Mouse (Mus musculus) G1E (cell line): Measurements from ENCODE around the gene Camta1. TPM values are rescaled to one million over a fixed set of nuclear protein-coding genes. Genes with fewer than 3 reads are reported as not detected.
A peak's percentile ranks its signal among the peaks of the same experiment; 100 is the strongest.

ENCODE experiments used
- ATAC-seq: 2 replicates; pipeline ENCODE4 v1.8.0; 2016; ENCODE audit warnings: mild to moderate bottlenecking; ENCODE audit not compliant: insufficient number of reproducible peaks, poor library complexity, low FRiP score, severe bottlenecking; ENCODE audit errors: extremely low read depth
- DNase-seq: peaks from one replicate; pipeline ENCODE4 v3.0.0; 2012; ENCODE audit warnings: low spot score
- H3K27me3 ChIP-seq: 2 replicates; pipeline ENCODE4 v1.6.1; 2012; ENCODE audit warnings: mild to moderate bottlenecking, low read length, inconsistent platforms; ENCODE audit not compliant: insufficient read depth
- H3K36me3 ChIP-seq: replicated peaks from 2 replicates; pipeline ENCODE3; 2012; ENCODE audit warnings: mild to moderate bottlenecking, inconsistent platforms
- H3K4me1 ChIP-seq: 2 replicates; pipeline ENCODE4 v1.6.1; 2012; ENCODE audit warnings: low read depth, low read length, inconsistent platforms, mixed read lengths; ENCODE audit not compliant: insufficient read depth
- H3K4me3 ChIP-seq: 2 replicates; pipeline ENCODE4 v1.5.1; 2012; ENCODE audit warnings: low read depth, mild to moderate bottlenecking, inconsistent platforms, low read length, moderate library complexity, mixed read lengths
- H3K9me3 ChIP-seq: replicated peaks from 2 replicates; pipeline ENCODE4 v1.6.1; 2012; ENCODE audit warnings: inconsistent platforms
- CTCF ChIP-seq: IDR thresholded peaks from 2 replicates; pipeline ENCODE4 v1.5.1; 2012; ENCODE audit warnings: low read depth, low read length, inconsistent platforms, mixed read lengths
- GATA1 ChIP-seq: IDR thresholded peaks from 2 replicates; pipeline ENCODE4 v1.6.1; 2012; ENCODE audit warnings: borderline replicate concordance, low read length, inconsistent platforms, mixed read lengths
- GATA2 ChIP-seq: IDR thresholded peaks from 2 replicates; pipeline ENCODE4 v1.6.1; 2012; ENCODE audit warnings: low read depth, low read length, inconsistent platforms, borderline replicate concordance
- POLR2AphosphoS5 ChIP-seq: IDR thresholded peaks from 2 replicates; pipeline ENCODE4 v1.6.1; 2012; ENCODE audit warnings: low read depth, low read length, inconsistent platforms; ENCODE audit not compliant: insufficient replicate concordance
- TAL1 ChIP-seq: conservative IDR thresholded peaks from 2 replicates; pipeline ENCODE4 v1.6.1; 2012; ENCODE audit warnings: low read depth, low read length, inconsistent platforms, mixed read lengths
- polyA plus RNA-seq: library from polyadenylated mRNA; stranded (reverse); fragments of >175 nt; gene quantifications from 2 replicates; pipeline ENCODE4 v1.2.3, GENCODE M21; 2012
- total RNA-seq, 2 experiments: library from RNA; stranded (forward) in 1 of 2; stranded (reverse) in 1 of 2; fragments of 200-1000 nt in 1 of 2; fragments of >200 nt in 1 of 2; fragmentation: Nextera tagmentation in 1 of 2; gene quantifications; 2 replicates each; pipeline ENCODE4 v1.2.3; 2014 to 2017

Gene Camta1
- total and polyA plus RNA-seq, 3 experiments, result 10.8 to 113 (median 25.7) TPM

DNA sequence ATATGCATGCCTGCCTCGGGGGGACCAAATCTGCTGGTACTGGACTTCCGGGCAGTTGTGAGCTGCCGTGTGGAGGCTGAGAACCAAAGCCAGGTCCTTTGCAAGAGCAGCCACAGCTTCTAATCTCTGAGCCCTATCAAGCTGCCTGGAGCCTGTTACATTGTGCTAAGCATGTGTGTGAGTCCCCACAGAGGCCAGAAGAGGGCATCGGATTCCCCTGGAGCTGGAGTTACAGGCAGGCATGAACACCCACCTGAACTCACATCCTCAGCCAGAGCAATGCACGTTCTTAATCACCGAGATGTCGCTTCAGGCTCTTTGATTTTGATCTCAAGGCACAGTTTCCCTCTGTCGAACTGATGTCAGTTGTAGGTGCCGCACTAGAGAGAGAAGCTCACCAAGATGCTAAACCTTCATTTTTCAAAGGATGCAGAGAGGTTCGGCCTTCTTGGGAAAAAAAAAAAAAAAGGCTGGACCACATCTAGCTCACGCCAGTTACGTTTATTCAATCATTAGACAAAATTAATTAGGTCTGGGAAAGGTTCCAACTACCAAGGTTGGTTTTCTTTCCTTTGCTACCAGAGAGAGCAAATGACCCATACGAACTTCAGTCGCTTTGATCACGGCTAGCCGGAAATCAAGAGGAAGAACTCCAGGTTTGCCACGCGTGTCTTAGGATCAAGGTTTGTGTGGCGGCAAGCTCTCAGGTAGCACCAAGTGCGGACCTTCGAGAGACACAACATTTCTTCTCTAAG lies 883.3 kb downstream of the Camta1 start:
- Histone ChIP-seq H3K4me1 (no peaks in the 10 kb centered on the region), H3K36me3 (no peaks in the 10 kb centered on the region), H3K4me3 (no peak overlapping the region), H3K9me3 (no peaks in the 10 kb centered on the region), H3K27me3 (no peaks in the 10 kb centered on the region)
- no peak for ATAC-seq
- no peak for DNase-seq
- no peak for TF ChIP-seq TAL1
- no peak for TF ChIP-seq CTCF
- TF ChIP-seq GATA1, result no peak
- TF ChIP-seq GATA2, result no peak
- no peak for TF ChIP-seq POLR2AphosphoS5

DNA sequence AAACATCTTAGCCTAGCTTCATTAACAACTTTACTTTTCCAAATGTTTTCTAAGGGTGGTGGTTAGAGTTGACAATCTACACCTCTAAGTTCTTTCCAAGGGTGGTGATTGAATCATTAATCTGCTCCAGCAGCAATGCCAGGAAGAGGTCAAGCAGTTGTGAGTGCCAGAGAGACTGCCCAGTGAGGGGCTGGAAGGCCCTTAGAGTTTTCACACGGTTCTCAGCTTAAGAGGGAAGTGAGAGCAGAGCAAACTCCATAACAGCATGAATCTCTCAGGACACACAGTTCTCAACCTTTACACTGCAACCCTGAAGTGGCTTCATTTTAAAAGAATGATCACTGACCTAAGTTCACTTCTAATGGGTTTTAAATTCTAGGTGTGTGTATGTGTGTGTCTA lies 886.5 kb downstream of the Camta1 start:
- TF ChIP-seq CTCF (no peak), GATA2 (no peak), GATA1 (no peak), POLR2AphosphoS5 (no peak), TAL1 (no peak)
- Histone ChIP-seq H3K4me3 (no peak overlapping the region), H3K27me3 (no peaks in the 10 kb centered on the region), H3K4me1 (no peaks in the 10 kb centered on the region), H3K36me3 (no peaks in the 10 kb centered on the region), H3K9me3 (no peaks in the 10 kb centered on the region)
- DNase-seq, result no peak
- no peak for ATAC-seq

DNA sequence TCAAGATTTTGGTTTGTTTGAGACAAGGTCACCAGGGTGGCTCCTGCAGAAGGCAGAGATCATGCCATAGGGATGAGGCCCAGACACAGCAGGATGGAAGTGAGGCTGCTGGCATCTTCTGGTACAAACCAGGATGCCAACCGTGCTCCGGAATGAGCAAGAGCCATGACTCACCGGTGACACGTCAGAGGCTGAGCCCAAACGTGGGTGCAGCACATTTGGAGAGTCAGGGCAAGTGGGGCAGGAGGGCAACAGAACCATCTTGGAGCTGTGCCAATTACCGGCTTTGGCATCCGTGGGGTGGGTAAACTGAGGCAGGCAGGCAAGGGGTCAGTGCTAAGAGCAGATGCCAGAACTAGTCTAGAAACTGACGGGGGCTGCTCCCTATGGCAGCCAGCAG lies 888.4 kb downstream of the Camta1 start:
- ATAC-seq, result no peak
- TF ChIP-seq POLR2AphosphoS5 (no peak), GATA2 (no peak), CTCF (no peak), GATA1 (no peak), TAL1 (no peak)

DNA sequence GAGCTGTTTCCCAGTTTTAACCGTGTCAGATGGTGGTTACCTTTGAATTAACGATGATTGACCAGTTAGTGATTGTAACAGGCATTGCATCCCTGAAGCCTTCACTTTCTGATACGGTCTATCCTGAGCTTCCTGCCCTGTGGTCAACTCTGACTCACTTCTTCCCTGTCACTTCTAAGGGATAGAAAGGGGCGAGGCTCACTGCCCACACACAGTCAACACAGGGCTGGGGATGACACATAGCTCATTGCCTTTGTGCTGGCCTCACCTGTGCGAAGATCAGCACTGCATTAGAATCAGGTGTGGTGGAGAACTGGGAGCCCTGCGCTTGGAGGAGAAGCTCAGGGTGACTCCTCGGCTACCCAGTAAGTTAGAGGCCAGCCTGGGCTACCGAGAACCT lies 892.7 kb downstream of the Camta1 start:
- no peak for TF ChIP-seq TAL1

More for the DNA sequence above, 888.4 kb downstream of the Camta1 start:
- H3K4me3 ChIP-seq, result no peak overlapping the region
- H3K36me3 ChIP-seq, result no peaks in the 10 kb centered on the region
- H3K4me1 ChIP-seq, result no peaks in the 10 kb centered on the region
- no peaks in the 10 kb centered on the region for H3K9me3 ChIP-seq
- DNase-seq, result no peak
- H3K27me3 ChIP-seq, result no peaks in the 10 kb centered on the region

DNA sequence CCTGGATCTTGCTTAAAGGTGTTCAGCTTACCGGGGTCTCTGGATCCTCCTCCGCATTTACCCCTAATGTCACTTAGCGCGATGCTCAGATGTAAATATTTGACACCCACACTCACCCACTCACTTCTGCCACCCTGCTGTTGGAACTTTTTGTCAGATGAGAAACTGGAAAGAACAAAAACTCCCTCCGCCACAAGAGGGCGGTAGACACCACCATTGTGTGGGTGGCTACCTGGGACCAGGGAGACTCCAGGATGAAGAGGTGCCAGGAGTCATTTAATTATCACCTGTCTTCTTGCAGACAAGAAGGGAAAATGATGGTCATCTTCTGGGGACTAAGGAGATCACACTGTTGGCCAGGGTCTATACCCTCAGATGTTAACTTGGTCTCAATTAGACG lies 895.1 kb downstream of the Camta1 start:
- no peaks in the 10 kb centered on the region for H3K36me3 ChIP-seq
- no peaks in the 10 kb centered on the region for H3K4me1 ChIP-seq
- DNase-seq (peak; percentile 31), ATAC-seq (no peak)
- no peaks in the 10 kb centered on the region for H3K9me3 ChIP-seq
- TF ChIP-seq CTCF (peak; percentile 34; the same call in 1 of the 2 replicates), POLR2AphosphoS5 (no peak)
- H3K4me3 ChIP-seq, result no peak overlapping the region
- peaks cover 4% of the 10 kb centered on the region; the same call in 1 of the 2 replicates for H3K27me3 ChIP-seq

More for the DNA sequence above, 892.7 kb downstream of the Camta1 start:
- no peak overlapping the region for H3K4me3 ChIP-seq
- no peaks in the 10 kb centered on the region for H3K27me3 ChIP-seq
- ATAC-seq, result no peak
- H3K4me1 ChIP-seq, result no peaks in the 10 kb centered on the region
- H3K36me3 ChIP-seq, result no peaks in the 10 kb centered on the region
- no peak for DNase-seq
- no peaks in the 10 kb centered on the region for H3K9me3 ChIP-seq

DNA sequence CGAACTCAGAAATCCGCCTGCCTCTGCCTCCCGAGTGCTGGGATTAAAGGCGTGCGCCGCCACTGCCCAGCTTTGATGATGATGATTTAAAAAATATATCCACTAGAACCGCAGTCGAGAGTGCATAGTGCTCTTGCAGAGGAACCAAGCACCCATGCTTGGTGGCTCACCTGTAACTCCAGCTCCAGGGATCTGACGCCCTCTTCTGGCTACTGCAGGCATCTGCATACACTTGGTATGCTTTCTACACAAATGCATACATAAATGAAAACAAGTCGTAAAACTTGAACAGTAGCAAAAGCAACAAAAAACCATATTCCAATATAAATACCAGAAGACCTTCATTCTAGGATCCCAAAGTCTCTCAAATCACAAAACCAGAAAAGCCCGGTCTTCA lies 896.1 kb downstream of the Camta1 start:
- Histone ChIP-seq H3K27me3 (peaks cover 4% of the 10 kb centered on the region; the same call in 1 of the 2 replicates), H3K4me3 (no peak overlapping the region), H3K4me1 (no peaks in the 10 kb centered on the region), H3K9me3 (no peaks in the 10 kb centered on the region), H3K36me3 (no peaks in the 10 kb centered on the region)
- no peak for DNase-seq
- no peak for TF ChIP-seq TAL1
- TF ChIP-seq GATA2, result no peak
- TF ChIP-seq CTCF, result no peak
- no peak for TF ChIP-seq GATA1
- no peak for TF ChIP-seq POLR2AphosphoS5
- ATAC-seq, result no peak
